Mouse (Mus musculus) bone marrow, adult 2 months (tissue): ENCODE results near the gene Yipf3.

Source experiments
- CTCF ChIP-seq: fragments of 200-500 bp; IDR thresholded peaks from 2 replicates; pipeline ENCODE4 v1.5.1; 2011; ENCODE audit warnings: low read length, control low read depth; ENCODE audit not compliant: control insufficient read depth, insufficient read depth
- POLR2A ChIP-seq: fragments of 200-500 bp; IDR thresholded peaks from 2 replicates; pipeline ENCODE4 v1.6.1; 2011; ENCODE audit warnings: low read depth, mild to moderate bottlenecking, control low read depth, low read length, borderline replicate concordance; ENCODE audit not compliant: control insufficient read depth

GRCm38 (mm10) chr17:46248189-46248522 is 276 bp downstream of the Yipf3 start:
- no peak for TF ChIP-seq POLR2A
- TF ChIP-seq CTCF: no peak
